Mouse (Mus musculus) midbrain, postnatal 0 days (tissue): Measurements from ENCODE around the gene Tspo2. TPM values are rescaled to one million over a fixed set of nuclear protein-coding genes. Genes with fewer than 3 reads are reported as not detected.

Experiments used
- ATAC-seq: fragments of 200-750 bp; cut with Nextera tagmentation; 2 replicates; pipeline ENCODE4 v1.8.0; 2017; ENCODE audit warnings: moderate number of reproducible peaks, mild to moderate bottlenecking, moderate TSS enrichment, moderate library complexity; ENCODE audit not compliant: low FRiP score
- DNase-seq: peaks from one replicate; pipeline ENCODE4 v3.0.0-alpha.2; 2015; ENCODE audit warnings: low spot score
- H3K27ac ChIP-seq: fragments of 300-500 bp; sonication (generic); 2 replicates; pipeline ENCODE4 v1.5.1; 2014; ENCODE audit warnings: low read depth, mild to moderate bottlenecking, low read length, mixed read lengths
- H3K27me3 ChIP-seq: fragments of 300-500 bp; sonication (generic); 2 replicates; pipeline ENCODE4 v1.6.1; 2014; ENCODE audit warnings: low read length, control low read depth, mixed read lengths; ENCODE audit not compliant: insufficient read depth
- H3K36me3 ChIP-seq: fragments of 300-500 bp; sonication (generic); 2 replicates; pipeline ENCODE4 v1.6.1; 2014; ENCODE audit warnings: low read length, control low read depth, mixed read lengths; ENCODE audit not compliant: insufficient read depth
- H3K4me1 ChIP-seq: fragments of 300-500 bp; sonication (generic); 2 replicates; pipeline ENCODE4 v1.6.1; 2014; ENCODE audit warnings: mild to moderate bottlenecking, control low read depth, antibody characterized with exemption, low read length, mixed read lengths; ENCODE audit not compliant: insufficient read depth
- H3K4me2 ChIP-seq: fragments of 300-500 bp; sonication (generic); 2 replicates; pipeline ENCODE4 v1.6.1; 2014; ENCODE audit warnings: low read depth, mild to moderate bottlenecking, low read length, mixed read lengths; ENCODE audit not compliant: poor library complexity, severe bottlenecking
- H3K4me3 ChIP-seq: fragments of 300-500 bp; sonication (generic); 2 replicates; pipeline ENCODE4 v1.5.1; 2014; ENCODE audit warnings: low read depth, mild to moderate bottlenecking, low read length, moderate library complexity
- H3K9ac ChIP-seq: fragments of 300-500 bp; sonication (generic); replicated peaks from 2 replicates; pipeline ENCODE4 v1.6.1; 2014; ENCODE audit warnings: mild to moderate bottlenecking, low read length, moderate library complexity, mixed read lengths; ENCODE audit not compliant: poor library complexity, severe bottlenecking
- H3K9me3 ChIP-seq: fragments of 300-500 bp; sonication (generic); 2 replicates; pipeline ENCODE4 v1.6.1; 2016; ENCODE audit warnings: low read length, control low read depth
- CTCF ChIP-seq: IDR thresholded peaks from 2 replicates; pipeline ENCODE4 v1.5.1; 2016; ENCODE audit warnings: antibody characterized with exemption, mild to moderate bottlenecking
- WGBS: fragments of 180-500 bp; shearing (Covaris S2); extraction: QIAGEN DNeasy Blood & Tissue Kit; methylation state at CpG from one replicate; pipeline ENCODE4 v1.1.7; 2014; 5-methylcytosine and 5-hydroxymethylcytosine counted together
- polyA plus RNA-seq: library from polyadenylated mRNA; unstranded; fragments of >200 nt; fragmentation: Nextera tagmentation; extraction: Ambion mirVana; gene quantifications from 2 replicates; pipeline ENCODE4 v1.2.1, GENCODE M21; 2015
- total RNA-seq: library from RNA; depleted of rRNA; stranded (reverse); fragments of >200 nt; gene quantifications from 2 replicates; pipeline ENCODE4 v1.2.3, GENCODE M21; 2014; rRNA removed

The Tspo2 gene
- total RNA-seq, result 0.22 and 0.85 TPM in 2 replicates
- 0.74 and 1.4 TPM in 2 replicates for polyA plus RNA-seq

- no peaks in the 10 kb centered on the region for H3K9me3 ChIP-seq
- no peak within 1 kb of the TSS for H3K9ac ChIP-seq
- no peak for DNase-seq
- H3K27ac ChIP-seq, result no peak within 1 kb of the TSS
- TF ChIP-seq CTCF, result no peak
- H3K27me3 ChIP-seq, result no peaks in the 10 kb centered on the region
- H3K4me3 ChIP-seq, result no peak within 1 kb of the TSS
- H3K4me2 ChIP-seq, result no peak within 1 kb of the TSS
- H3K4me1 ChIP-seq, result no peaks in the 10 kb centered on the region
- ATAC-seq, result no peak
- no peaks in the 10 kb centered on the region for H3K36me3 ChIP-seq
- 61% methylated on average over 7 of the region's 7 CpGs for WGBS
Observed at GRCm38 (mm10) chr17:48451353-48451675, at the start of gene Tspo2. Tspo2 (minus strand) TSS chr17:48451522.

- Histone ChIP-seq H3K4me1 (no peaks in the 10 kb centered on the region; the same call in 1 of the 2 replicates), H3K36me3 (no peaks in the 10 kb centered on the region), H3K4me3 (no peak overlapping the region), H3K27me3 (no peaks in the 10 kb centered on the region), H3K9me3 (no peaks in the 10 kb centered on the region), H3K4me2 (no peak overlapping the region), H3K9ac (no peak overlapping the region), H3K27ac (no peak overlapping the region)
- no peak for TF ChIP-seq CTCF
- ATAC-seq, result no peak
- WGBS, result 77% methylated on average over 7 of the region's 7 CpGs
- DNase-seq, result no peak
Observed at GRCm38 (mm10) chr17:48500846-48501445, 49.6 kb upstream of the Tspo2 start.

GRCm38 (mm10) chr17:48497986-48498385 lies 46.7 kb upstream of the Tspo2 start:
- Histone ChIP-seq H3K9me3 (no peaks in the 10 kb centered on the region), H3K4me3 (no peak overlapping the region), H3K27me3 (no peaks in the 10 kb centered on the region), H3K36me3 (no peaks in the 10 kb centered on the region), H3K27ac (no peak overlapping the region), H3K4me1 (no peaks in the 10 kb centered on the region), H3K9ac (no peak overlapping the region), H3K4me2 (no peak overlapping the region)
- no peak for ATAC-seq
- no peak for DNase-seq
- TF ChIP-seq CTCF, result no peak
- 82% methylated on average over 3 of the region's 3 CpGs for WGBS

GRCm38 (mm10) chr17:48493986-48494385 lies 42.7 kb upstream of the Tspo2 start:
- ATAC-seq, result no peak
- no peak overlapping the region for H3K9ac ChIP-seq
- no peak for TF ChIP-seq CTCF
- H3K4me2 ChIP-seq, result no peak overlapping the region
- H3K27ac ChIP-seq, result no peak overlapping the region
- H3K4me1 ChIP-seq, result no peaks in the 10 kb centered on the region
- H3K4me3 ChIP-seq, result no peak overlapping the region
- H3K36me3 ChIP-seq, result no peaks in the 10 kb centered on the region
- no peak for DNase-seq
- no peaks in the 10 kb centered on the region for H3K27me3 ChIP-seq
- no peaks in the 10 kb centered on the region for H3K9me3 ChIP-seq
- 60% methylated on average over 8 of the region's 8 CpGs for WGBS

- no peaks in the 10 kb centered on the region for H3K9me3 ChIP-seq
- H3K4me2 ChIP-seq, result no peak overlapping the region
- WGBS, result 54% methylated on average over 7 of the region's 7 CpGs
- H3K27ac ChIP-seq, result no peak overlapping the region
- H3K27me3 ChIP-seq, result no peaks in the 10 kb centered on the region
- no peak for TF ChIP-seq CTCF
- no peak overlapping the region for H3K4me3 ChIP-seq
- H3K36me3 ChIP-seq, result no peaks in the 10 kb centered on the region
- H3K9ac ChIP-seq, result no peak overlapping the region
- H3K4me1 ChIP-seq, result no peaks in the 10 kb centered on the region
- DNase-seq (no peak), ATAC-seq (no peak)
Observed at GRCm38 (mm10) chr17:48493582-48493981, 42.3 kb upstream of the Tspo2 start.

GRCm38 (mm10) chr17:48492621-48493020 lies 41.3 kb upstream of the Tspo2 start:
- Histone ChIP-seq H3K27ac (no peak overlapping the region), H3K4me3 (no peak overlapping the region), H3K4me1 (no peaks in the 10 kb centered on the region), H3K27me3 (no peaks in the 10 kb centered on the region), H3K36me3 (no peaks in the 10 kb centered on the region), H3K9ac (no peak overlapping the region), H3K9me3 (no peaks in the 10 kb centered on the region), H3K4me2 (no peak overlapping the region)
- ATAC-seq (no peak), DNase-seq (no peak)
- no peak for TF ChIP-seq CTCF
- WGBS, result 95% methylated on average over 8 of the region's 8 CpGs
